Mouse (Mus musculus) liver, postnatal 0 days (tissue): ENCODE results near the gene Rnf126.

Experiments
- CTCF ChIP-seq: sonication (generic); IDR thresholded peaks from 2 replicates; pipeline ENCODE4 v1.5.1; 2016; ENCODE audit warnings: antibody characterized with exemption, low read depth
- EP300 ChIP-seq: IDR thresholded peaks from 2 replicates; pipeline ENCODE4 v1.6.1; 2016; ENCODE audit warnings: antibody characterized with exemption, low read depth, mild to moderate bottlenecking

GRCm38 (mm10) chr10:79807826-79808225 is 41.1 kb upstream of the Rnf126 start:
- TF ChIP-seq CTCF, result no peak
- no peak for TF ChIP-seq EP300
